Mouse (Mus musculus): Measurements from ENCODE around the gene Efr3b. TPM values are rescaled to one million over a fixed set of nuclear protein-coding genes. Genes with fewer than 3 reads are reported as not detected.
"Not testable (repeated sequence)": the region's sequence is repeated elsewhere in the genome, so short reads cannot be mapped to it uniquely, and the experiment has no call there.

Gene Efr3b
- polyA plus RNA-seq, 1 experiment = 70.3 TPM

GRCm38 (mm10) chr12:4000406-4000805 is 38.3 kb downstream of the Efr3b start:
- no peak overlapping the region for H3K4me3 ChIP-seq (ENCODE audit: insufficient read depth, low read length)
- H3K27ac ChIP-seq (ENCODE audit: insufficient read depth, low read length) = no peak overlapping the region
- peaks cover 4% of the 10 kb centered on the region for H3K4me1 ChIP-seq (ENCODE audit: control insufficient read depth, insufficient read depth, low read length)
- TF ChIP-seq CTCF (IDR thresholded peaks at IDR 0.05; ENCODE audit: extremely low read depth, insufficient read depth, low read length) (no peak), POLR2A (IDR thresholded peaks at IDR 0.05; ENCODE audit: extremely low read depth, insufficient read depth, low read length) (no peak)

GRCm38 (mm10) chr12:3996749-3997148 is 42.0 kb downstream of the Efr3b start:
- TF ChIP-seq CTCF (IDR thresholded peaks at IDR 0.05; ENCODE audit: extremely low read depth, insufficient read depth, low read length) = no peak
- TF ChIP-seq POLR2A (IDR thresholded peaks at IDR 0.05; ENCODE audit: extremely low read depth, insufficient read depth, low read length) = no peak
- no peak overlapping the region for H3K4me3 ChIP-seq (ENCODE audit: insufficient read depth, low read length)
- H3K4me1 ChIP-seq (ENCODE audit: control insufficient read depth, insufficient read depth, low read length) = peaks cover 4% of the 10 kb centered on the region
- no peak overlapping the region for H3K27ac ChIP-seq (ENCODE audit: insufficient read depth, low read length)

GRCm38 (mm10) chr12:3991047-3991446 is 47.7 kb downstream of the Efr3b start:
- H3K4me3 ChIP-seq (ENCODE audit: insufficient read depth, low read length) = no peak overlapping the region
- no peak overlapping the region for H3K27ac ChIP-seq (ENCODE audit: insufficient read depth, low read length)
- TF ChIP-seq POLR2A (IDR thresholded peaks at IDR 0.05; ENCODE audit: extremely low read depth, insufficient read depth, low read length) (no peak), CTCF (IDR thresholded peaks at IDR 0.05; ENCODE audit: extremely low read depth, insufficient read depth, low read length) (no peak)
- H3K4me1 ChIP-seq (ENCODE audit: control insufficient read depth, insufficient read depth, low read length) = peaks cover 2% of the 10 kb centered on the region; the same call in 1 of the 2 replicates

GRCm38 (mm10) chr12:3989943-3990342 is 48.8 kb downstream of the Efr3b start:
- no peak overlapping the region for H3K27ac ChIP-seq (ENCODE audit: insufficient read depth, low read length)
- no peak overlapping the region for H3K4me3 ChIP-seq (ENCODE audit: insufficient read depth, low read length)
- H3K4me1 ChIP-seq (ENCODE audit: control insufficient read depth, insufficient read depth, low read length) = peaks cover 2% of the 10 kb centered on the region; the same call in 1 of the 2 replicates
- no peak for TF ChIP-seq CTCF (IDR thresholded peaks at IDR 0.05; ENCODE audit: extremely low read depth, insufficient read depth, low read length)
- no peak for TF ChIP-seq POLR2A (IDR thresholded peaks at IDR 0.05; ENCODE audit: extremely low read depth, insufficient read depth, low read length)

- Histone ChIP-seq H3K4me3 (ENCODE audit: insufficient read depth, low read length) (no peak overlapping the region), H3K27ac (ENCODE audit: insufficient read depth, low read length) (no peak overlapping the region), H3K4me1 (ENCODE audit: control insufficient read depth, insufficient read depth, low read length) (no peaks in the 10 kb centered on the region)
- TF ChIP-seq CTCF (IDR thresholded peaks at IDR 0.05; ENCODE audit: extremely low read depth, insufficient read depth, low read length) (no peak), POLR2A (IDR thresholded peaks at IDR 0.05; ENCODE audit: extremely low read depth, insufficient read depth, low read length) (no peak)
Measured at GRCm38 (mm10) chr12:3984446-3984845, 54.3 kb downstream of the Efr3b start.

GRCm38 (mm10) chr12:3983736-3984135 is 55.0 kb downstream of the Efr3b start:
- TF ChIP-seq POLR2A (IDR thresholded peaks at IDR 0.05; ENCODE audit: extremely low read depth, insufficient read depth, low read length) (no peak), CTCF (IDR thresholded peaks at IDR 0.05; ENCODE audit: extremely low read depth, insufficient read depth, low read length) (peak; percentile 53; the same call in 1 of the 2 replicates)
- no peak overlapping the region for H3K27ac ChIP-seq (ENCODE audit: insufficient read depth, low read length)

GRCm38 (mm10) chr12:3982257-3982656 is 56.5 kb downstream of the Efr3b start:
- H3K4me1 ChIP-seq (ENCODE audit: control insufficient read depth, insufficient read depth, low read length) = no peaks in the 10 kb centered on the region
- peak overlapping the region; percentile 39; the same call in 1 of the 2 replicates for H3K4me3 ChIP-seq (ENCODE audit: insufficient read depth, low read length)
- TF ChIP-seq POLR2A (IDR thresholded peaks at IDR 0.05; ENCODE audit: extremely low read depth, insufficient read depth, low read length) = no peak
- TF ChIP-seq CTCF (IDR thresholded peaks at IDR 0.05; ENCODE audit: extremely low read depth, insufficient read depth, low read length) = no peak
- H3K27ac ChIP-seq (ENCODE audit: insufficient read depth, low read length) = peak overlapping the region; percentile 33; the same call in 1 of the 2 replicates

More at GRCm38 (mm10) chr12:3983736-3984135, 55.0 kb downstream of the Efr3b start:
- no peak overlapping the region for H3K4me3 ChIP-seq (ENCODE audit: insufficient read depth, low read length)
- H3K4me1 ChIP-seq (ENCODE audit: control insufficient read depth, insufficient read depth, low read length) = no peaks in the 10 kb centered on the region

GRCm38 (mm10) chr12:3981350-3982131 is 57.2 kb downstream of the Efr3b start:
- no peaks in the 10 kb centered on the region for H3K4me1 ChIP-seq (ENCODE audit: control insufficient read depth, insufficient read depth, low read length)
- TF ChIP-seq CTCF (IDR thresholded peaks at IDR 0.05; ENCODE audit: extremely low read depth, insufficient read depth, low read length) (no peak), POLR2A (IDR thresholded peaks at IDR 0.05; ENCODE audit: extremely low read depth, insufficient read depth, low read length) (peak; percentile 28; the same call in 1 of the 2 replicates)
- no peak overlapping the region; the same call in 1 of the 2 replicates for H3K27ac ChIP-seq (ENCODE audit: insufficient read depth, low read length)
- H3K4me3 ChIP-seq (ENCODE audit: insufficient read depth, low read length) = peak overlapping the region; percentile 39

GRCm38 (mm10) chr12:3980991-3981349 is 57.7 kb downstream of the Efr3b start:
- H3K27ac ChIP-seq (ENCODE audit: insufficient read depth, low read length) = no peak overlapping the region
- no peak overlapping the region; the same call in 1 of the 2 replicates for H3K4me3 ChIP-seq (ENCODE audit: insufficient read depth, low read length)

GRCm38 (mm10) chr12:3973169-3973568 is 65.5 kb downstream of the Efr3b start:
- not testable (repeated sequence) for H3K4me3 ChIP-seq (ENCODE audit: insufficient read depth, low read length); H3K27ac ChIP-seq (ENCODE audit: insufficient read depth, low read length); H3K4me1 ChIP-seq (ENCODE audit: control insufficient read depth, insufficient read depth, low read length)

More at GRCm38 (mm10) chr12:3980991-3981349, 57.7 kb downstream of the Efr3b start:
- TF ChIP-seq CTCF (IDR thresholded peaks at IDR 0.05; ENCODE audit: extremely low read depth, insufficient read depth, low read length) (no peak), POLR2A (IDR thresholded peaks at IDR 0.05; ENCODE audit: extremely low read depth, insufficient read depth, low read length) (no peak)
- H3K4me1 ChIP-seq (ENCODE audit: control insufficient read depth, insufficient read depth, low read length) = no peaks in the 10 kb centered on the region
